Mouse (Mus musculus) stomach, postnatal 0 days (tissue): ENCODE measurements at regions not wholly inside any gene's neighbourhood (a gene's known extent, or its start where the extent isn't known, plus 50 kb on each side); places are given as distances from the start of the nearest gene placed in this dataset.

ENCODE experiments used
- CTCF ChIP-seq: IDR thresholded peaks from 2 replicates; pipeline ENCODE4 v1.5.1; 2016; ENCODE audit warnings: antibody characterized with exemption, low read depth, mild to moderate bottlenecking, moderate library complexity
- EP300 ChIP-seq: optimal IDR thresholded peaks from 2 replicates; pipeline ENCODE3; 2016; ENCODE audit warnings: antibody characterized with exemption

- TF ChIP-seq CTCF (no peak), EP300 (no peak)
Observed at GRCm38 (mm10) chr6:143404521-143404920, 237.5 kb downstream of the Etnk1 start.
